ENCODE assay signal across 9 mouse cellular contexts in genomic region chr8:107425230-107425597, GRCm38 (mm10). TPM values are rescaled to one million over a fixed set of nuclear protein-coding genes. Genes with fewer than 3 reads are reported as not detected.
DNase-seq lines count a peak whose midpoint lies in the region; ATAC-seq and TF ChIP-seq lines count a peak whose summit lies in the region.
"Had no signal": no experiment of that assay in that cellular context is flagged by ENCODE, and none has a peak within 500 bp of the region (broad histone marks: within the 10 kb centered on the region; RNA-seq: fewer than 3 reads in every experiment).

No protein-coding gene starts in this region.

- no peaks in the 10 kb centered on the region for H3K27me3 ChIP-seq in forebrain, embryonic 11.5 days (ENCODE audit: control insufficient read depth, insufficient read depth, low read length)
- H3K27me3 ChIP-seq in intestine, postnatal 0 days (replicated peaks; ENCODE audit: control insufficient read depth, insufficient read depth, low read length): no peaks in the 10 kb centered on the region
- peaks cover 4% of the 10 kb centered on the region for H3K27me3 ChIP-seq in myocyte (ENCODE audit: control insufficient read depth, insufficient read depth, insufficient read length)
- H3K27me3 ChIP-seq: Patski had no signal

- no peak for TF ChIP-seq POLR2A in myocyte (IDR thresholded peaks at IDR 0.05; ENCODE audit: insufficient read length, low read depth)

- TF ChIP-seq CTCF in layer of hippocampus, adult 2 months (conservative IDR thresholded peaks at IDR 0.05): no peak; the same call in 1 of the 2 replicates
- no peak for TF ChIP-seq CTCF in intestine, postnatal 0 days (IDR thresholded peaks at IDR 0.05; ENCODE audit: low read depth)

- H3K4me1 ChIP-seq in forebrain, embryonic 11.5 days (replicated peaks; ENCODE audit: control insufficient read depth, insufficient read depth, low read length): peaks cover 6% of the 10 kb centered on the region; the same call in 1 of the 2 replicates
- H3K4me1 ChIP-seq in intestine, postnatal 0 days (replicated peaks; ENCODE audit: control insufficient read depth, insufficient read depth, low read length): no peaks in the 10 kb centered on the region

- H3K27ac ChIP-seq in layer of hippocampus, adult 2 months: no peak overlapping the region
- H3K27ac ChIP-seq in forebrain, embryonic 11.5 days (ENCODE audit: low read depth, low read length): no peak overlapping the region
- no peak overlapping the region for H3K27ac ChIP-seq in intestine, postnatal 0 days (ENCODE audit: low read depth, low read length)

- peak overlapping the region; percentile 98 for H3K4me3 ChIP-seq in layer of hippocampus, adult 2 months
- no peak overlapping the region for H3K4me3 ChIP-seq in forebrain, embryonic 11.5 days (ENCODE audit: low read depth, low read length)
- H3K4me3 ChIP-seq in intestine, postnatal 0 days (ENCODE audit: low read depth, low read length): no peak overlapping the region
- peak overlapping the region; percentile 85 for H3K4me3 ChIP-seq in myocyte

- no peak overlapping the region; the same call in 1 of the 2 replicates for H3K9ac ChIP-seq in forebrain, embryonic 11.5 days (ENCODE audit: low read length)
- no peak overlapping the region for H3K9ac ChIP-seq in intestine, postnatal 0 days (ENCODE audit: low read depth, low read length)

- no peaks in the 10 kb centered on the region for H3K9me3 ChIP-seq in forebrain, embryonic 11.5 days (ENCODE audit: control insufficient read depth, low read length)
- no peaks in the 10 kb centered on the region for H3K9me3 ChIP-seq in intestine, postnatal 0 days (ENCODE audit: control insufficient read depth)

- 50% methylated on average over 8 of the region's 8 CpGs for WGBS in forebrain, embryonic 11.5 days
- 41% methylated on average over 8 of the region's 8 CpGs for WGBS in intestine, postnatal 0 days

- H3ac ChIP-seq in myocyte (ENCODE audit: control insufficient read depth, insufficient read length): peak overlapping the region; percentile 76

- H3K79me2 ChIP-seq in myocyte (ENCODE audit: control insufficient read depth, insufficient read depth): peaks cover 34% of the 10 kb centered on the region

- peak overlapping the region; percentile 11; the same call in 1 of the 2 replicates for H3K4me2 ChIP-seq in forebrain, embryonic 11.5 days (ENCODE audit: low read depth, low read length, severe bottlenecking)
- H3K4me2 ChIP-seq in intestine, postnatal 0 days (replicated peaks; ENCODE audit: low read depth): peak overlapping the region; percentile 83
- peak overlapping the region; percentile 64 for H3K4me2 ChIP-seq in myocyte (ENCODE audit: low read depth)

- H3K36me3 ChIP-seq in forebrain, embryonic 11.5 days (ENCODE audit: control insufficient read depth, insufficient read depth, low read length): peaks cover 4% of the 10 kb centered on the region; the same call in 1 of the 2 replicates
- H3K36me3 ChIP-seq in intestine, postnatal 0 days (ENCODE audit: control insufficient read depth, insufficient read depth): peaks cover 17% of the 10 kb centered on the region; the same call in 1 of the 2 replicates
- peaks cover 19% of the 10 kb centered on the region for H3K36me3 ChIP-seq in myocyte (ENCODE audit: control insufficient read depth, insufficient read depth)

- no peak for DNase-seq in layer of hippocampus, adult 2 months (ENCODE audit: low spot score in 2 of 2)
- no peak for DNase-seq in layer of hippocampus, adult 11-12 months (ENCODE audit: low spot score)
- DNase-seq in forebrain, embryonic 11.5 days (ENCODE audit: low spot score): no peak
- DNase-seq in layer of hippocampus, postnatal 14 days (ENCODE audit: low spot score in 2 of 2): no peak
- DNase-seq in ovary, adult 18-20 months (ENCODE audit: low spot score): no peak
- DNase-seq in gastrocnemius, adult 8-10 months (ENCODE audit: low spot score in 2 of 2): no peak

- ATAC-seq in forebrain, embryonic 11.5 days (replicated peaks; ENCODE audit: low FRiP score): no peak
- ATAC-seq in intestine, postnatal 0 days: no peak

TF ChIP-seq in myocyte, 11 proteins besides CTCF, POLR2A, EP300 and RAD21:
- TF ChIP-seq CEBPB (IDR thresholded peaks at IDR 0.05; ENCODE audit: insufficient read depth, poor library complexity, severe bottlenecking) (no peak), USF1 (IDR thresholded peaks at IDR 0.05; ENCODE audit: low read depth) (no peak), MYOD1 (IDR thresholded peaks at IDR 0.05; ENCODE audit: control insufficient read depth in 1 of 3, insufficient read length in 2 of 3, low read depth in 2 of 3) (no peak), MAX (IDR thresholded peaks at IDR 0.05; ENCODE audit: low read depth) (no peak), TCF3 (IDR thresholded peaks at IDR 0.05; ENCODE audit: insufficient read length, low read depth) (no peak), REST (IDR thresholded peaks at IDR 0.05; ENCODE audit: insufficient read depth, insufficient read length) (no peak)
TF ChIP-seq in myocyte: peak in this region for 0.

RNA-seq across cellular contexts. Expression of gene Nob1, which starts 0.4 kb away (rescaled TPM):
- total RNA-seq in layer of hippocampus, adult 2 months (2021): 10 to 100 TPM; 38.5 to 48.6 TPM
- polyA plus RNA-seq in forebrain, embryonic 11.5 days (2014; fragmentation: Nextera tagmentation; extraction: Ambion mirVana): 81.5 and 88.7 TPM in 2 replicates
- polyA plus RNA-seq in intestine, postnatal 0 days (2015; fragmentation: Nextera tagmentation; extraction: Ambion mirVana): 22.3 and 24.6 TPM in 2 replicates
- polyA plus RNA-seq in myocyte (2012; fragmentation: generic; extraction: Trizol): 61.4 TPM
- total RNA-seq in layer of hippocampus, postnatal 14 days (2021): 10 to 100 TPM; 33.3 to 38.3 TPM
- 10 to 100 TPM; 21.4 to 25.7 (median 22.5) TPM for total RNA-seq in gastrocnemius, adult 8-10 months (2022)

RNA-seq across cellular contexts. Expression of gene Wwp2, which starts 11.0 kb away (rescaled TPM):
- total RNA-seq in layer of hippocampus, adult 2 months (2021): 10 to 100 TPM; 37.1 to 38.0 TPM
- polyA plus RNA-seq in forebrain, embryonic 11.5 days (2014; fragmentation: Nextera tagmentation; extraction: Ambion mirVana): 51.1 and 59.3 TPM in 2 replicates
- 34.9 and 37.4 TPM in 2 replicates for polyA plus RNA-seq in intestine, postnatal 0 days (2015; fragmentation: Nextera tagmentation; extraction: Ambion mirVana)
- 59.8 TPM for polyA plus RNA-seq in myocyte (2012; fragmentation: generic; extraction: Trizol)
- 10 to 100 TPM; 37.1 to 38.8 TPM for total RNA-seq in layer of hippocampus, postnatal 14 days (2021)
- 10 to 100 TPM; 13.1 to 16.7 (median 14.9) TPM for total RNA-seq in gastrocnemius, adult 8-10 months (2022)

RNA-seq across cellular contexts. Expression of gene Nqo1, which starts 22.2 kb away (rescaled TPM):
- total RNA-seq in layer of hippocampus, adult 2 months (2021): 1 to 10 TPM; 5.8 to 7.0 TPM
- 6.9 and 8.0 TPM in 2 replicates for polyA plus RNA-seq in forebrain, embryonic 11.5 days (2014; fragmentation: Nextera tagmentation; extraction: Ambion mirVana)
- polyA plus RNA-seq in intestine, postnatal 0 days (2015; fragmentation: Nextera tagmentation; extraction: Ambion mirVana): 30.6 and 34.1 TPM in 2 replicates
- polyA plus RNA-seq in myocyte (2012; fragmentation: generic; extraction: Trizol): 11.6 TPM
- total RNA-seq in layer of hippocampus, postnatal 14 days (2021): 1 to 10 TPM; 4.3 to 4.4 TPM
- total RNA-seq in gastrocnemius, adult 8-10 months (2022): 10 to 100 TPM; 26.7 to 45.4 (median 34.9) TPM

Comparison
In these comparisons a context has a peak if more than half of its experiments do, and no peak if none do; other contexts are left out.
1. H3K4me3 ChIP-seq: peak in layer of hippocampus, adult 2 months (single experiment) and myocyte (single experiment); none in forebrain, embryonic 11.5 days (single experiment) and intestine, postnatal 0 days (single experiment).
2. H3K4me2 ChIP-seq: peak in every context shown above with its lines; median percentile 83 in intestine, postnatal 0 days; 64 in myocyte; 11 in forebrain, embryonic 11.5 days.